In genomic region chr16:91688619-91689334, GRCm38 (mm10) we compare ENCODE assay signal across 8 mouse cellular contexts. TPM values are rescaled to one million over a fixed set of nuclear protein-coding genes. Genes with fewer than 3 reads are reported as not detected.
DNase-seq lines count a peak whose midpoint lies in the region; ATAC-seq and TF ChIP-seq lines count a peak whose summit lies in the region.

TSS of gene Donson (minus strand) at chr16:91688770.

- H3K27ac ChIP-seq in cerebellum, adult 2 months (ENCODE audit: insufficient read depth, low read length): peak within 1 kb of the TSS; percentile 83
- peak within 1 kb of the TSS; percentile 87 for H3K27ac ChIP-seq in forebrain, postnatal 0 days (ENCODE audit: low read depth, low read length)
- peak within 1 kb of the TSS; percentile 74 for H3K27ac ChIP-seq in lung, embryonic 14.5 days (ENCODE audit: low read depth)

- no peaks in the 10 kb centered on the region for H3K27me3 ChIP-seq in cerebellum, adult 2 months (ENCODE audit: control insufficient read depth, insufficient read depth, low read length)
- no peaks in the 10 kb centered on the region for H3K27me3 ChIP-seq in forebrain, postnatal 0 days (ENCODE audit: insufficient read depth, low read length)
- no peaks in the 10 kb centered on the region for H3K27me3 ChIP-seq in lung, embryonic 14.5 days (ENCODE audit: insufficient read depth, low read length)

- H3K4me2 ChIP-seq in forebrain, postnatal 0 days (ENCODE audit: low read depth): peak within 1 kb of the TSS; percentile 90
- peak within 1 kb of the TSS; percentile 81 for H3K4me2 ChIP-seq in lung, embryonic 14.5 days

- TF ChIP-seq CTCF in cerebellum, adult 2 months (IDR thresholded peaks at IDR 0.05; ENCODE audit: borderline replicate concordance, insufficient read depth, low read depth, low read length): no peak
- peak; percentile 17; the same call in 1 of the 2 replicates for TF ChIP-seq CTCF in forebrain, postnatal 0 days (IDR thresholded peaks at IDR 0.05; ENCODE audit: low read depth)
- no peak for TF ChIP-seq CTCF in lung, embryonic 14.5 days (IDR thresholded peaks at IDR 0.05; ENCODE audit: low read depth)

- H3K4me1 ChIP-seq in cerebellum, adult 2 months (ENCODE audit: control insufficient read depth, insufficient read depth, low read length): peaks cover 5% of the 10 kb centered on the region
- H3K4me1 ChIP-seq in forebrain, postnatal 0 days (ENCODE audit: insufficient read depth): no peaks in the 10 kb centered on the region
- H3K4me1 ChIP-seq in lung, embryonic 14.5 days (ENCODE audit: insufficient read depth): no peaks in the 10 kb centered on the region; the same call in 1 of the 2 replicates

- H3K36me3 ChIP-seq in forebrain, postnatal 0 days (ENCODE audit: insufficient read depth): peaks cover 24% of the 10 kb centered on the region
- peaks cover 23% of the 10 kb centered on the region for H3K36me3 ChIP-seq in lung, embryonic 14.5 days (ENCODE audit: insufficient read depth)

- no peaks in the 10 kb centered on the region for H3K9me3 ChIP-seq in forebrain, postnatal 0 days (ENCODE audit: low read length)
- no peaks in the 10 kb centered on the region for H3K9me3 ChIP-seq in lung, embryonic 14.5 days (ENCODE audit: low read depth, low read length)

- ATAC-seq in forebrain, postnatal 0 days: peak; percentile 99
- peak; percentile 99 for ATAC-seq in lung, embryonic 14.5 days (ENCODE audit: insufficient read depth)
- peak; percentile 70 for ATAC-seq in neutrophil, adult 5-6 weeks (ENCODE audit: extremely low read depth, insufficient number of reproducible peaks, low FRiP score, poor library complexity, severe bottlenecking)

- H3K4me3 ChIP-seq in cerebellum, adult 2 months (replicated peaks; ENCODE audit: insufficient read depth, low read depth, low read length): peak within 1 kb of the TSS; percentile 74
- peak within 1 kb of the TSS; percentile 77 for H3K4me3 ChIP-seq in forebrain, postnatal 0 days (ENCODE audit: low read depth, low read length)
- H3K4me3 ChIP-seq in lung, embryonic 14.5 days (ENCODE audit: low read depth, low read length): peak within 1 kb of the TSS; percentile 89

- under 1% methylated on average over 71 of the region's 71 CpGs for WGBS in cerebellum, adult 2 months
- WGBS in forebrain, postnatal 0 days: under 1% methylated on average over 66 of the region's 71 CpGs
- under 1% methylated on average over 71 of the region's 71 CpGs for WGBS in lung, embryonic 14.5 days

- peak; percentile 53 for DNase-seq in MEL-GATA-1-ER (ENCODE audit: extremely low read depth, low read depth)
- DNase-seq in cerebellum, adult 2 months: peak; percentile 93 to 96
- peak; percentile 96 for DNase-seq in forebrain, postnatal 0 days
- DNase-seq in heart, postnatal 4 days: peak; percentile 96
- DNase-seq in layer of hippocampus, adult 8-10 months (ENCODE audit: low spot score in 2 of 2): peak; percentile 79 to 86
- peak; percentile 97 for DNase-seq in lung, embryonic 14.5 days
- DNase-seq in testis, postnatal 14 days (ENCODE audit: low spot score): peak; percentile 95

- peak; percentile 85 for TF ChIP-seq POLR2A in cerebellum, adult 2 months (IDR thresholded peaks at IDR 0.05; ENCODE audit: borderline replicate concordance, insufficient read depth, low read length)

- peak within 1 kb of the TSS; percentile 84 for H3K9ac ChIP-seq in forebrain, postnatal 0 days
- peak within 1 kb of the TSS; percentile 85 for H3K9ac ChIP-seq in lung, embryonic 14.5 days

RNA-seq across cellular contexts. Expression of gene Donson, which starts in this region (rescaled TPM):
- 28.0 and 29.6 TPM in 2 replicates for polyA plus RNA-seq in cerebellum, adult 2 months (2012; rRNA removed)
- 21.9 and 25.8 TPM in 2 replicates for total RNA-seq in forebrain, postnatal 0 days (2014; rRNA removed)
- 9.8 and 12.3 TPM in 2 replicates for polyA plus RNA-seq in forebrain, postnatal 0 days (2015; fragmentation: Nextera tagmentation; extraction: Ambion mirVana)
- 10 to 100 TPM; 15.5 to 15.7 TPM for total RNA-seq in heart, postnatal 4 days (2021)
- total RNA-seq in layer of hippocampus, adult 8-10 months (2022): 10 to 100 TPM; 20.7 to 25.7 (median 22.6) TPM
- 34.4 and 35.9 TPM in 2 replicates for polyA plus RNA-seq in lung, embryonic 14.5 days (2014; fragmentation: Nextera tagmentation; extraction: Ambion mirVana)
- total RNA-seq in neutrophil, adult 5-6 weeks (2017): 81.0 and 93.7 TPM in 2 replicates

Comparison
In these comparisons a context has a peak if more than half of its experiments do, and no peak if none do; other contexts are left out.
1. Peak in every context shown above with its lines: DNase-seq, ATAC-seq, H3K4me3 ChIP-seq and H3K27ac ChIP-seq.